Mouse (Mus musculus) myocyte (in vitro differentiated cells): ENCODE results near the gene Stambpl1.

ENCODE experiments used
- MAX ChIP-seq: IDR thresholded peaks from one replicate; pipeline ENCODE4 v1.6.1; 2011; ENCODE audit warnings: low read depth, mild to moderate bottlenecking, control low read depth
- POLR2A ChIP-seq: IDR thresholded peaks from one replicate; pipeline ENCODE4 v1.6.1; 2011; ENCODE audit warnings: low read depth, mild to moderate bottlenecking, control low read depth, moderate library complexity; ENCODE audit not compliant: insufficient read length

DNA sequence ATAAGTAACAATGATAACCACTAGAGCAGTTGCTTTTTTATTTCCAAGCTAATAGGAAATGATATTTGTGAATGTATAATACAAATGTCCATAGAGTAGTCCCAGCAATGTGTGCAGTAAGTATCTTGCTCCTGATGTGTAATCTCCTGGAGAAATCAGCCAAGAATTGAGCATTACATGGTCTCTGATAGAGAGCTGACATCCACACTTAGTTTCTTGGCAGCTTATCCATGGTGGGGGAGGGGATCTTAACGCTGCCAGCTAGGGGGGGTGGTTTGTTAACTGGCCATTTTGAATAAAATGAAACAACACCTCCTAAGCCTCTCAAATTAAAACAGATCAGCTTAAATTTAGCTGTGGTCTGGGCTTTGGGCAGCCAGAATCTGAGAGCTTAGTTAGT, 77.0 kb downstream of the Stambpl1 start:
- TF ChIP-seq POLR2A: no peak
- TF ChIP-seq MAX: no peak
